Mouse (Mus musculus) MEL (cell line): ENCODE results near the gene Nanog.

Experiments used
- CTCF ChIP-seq, 3 experiments: IDR thresholded peaks in 2 of 3; conservative IDR thresholded peaks in 1 of 3; 2 replicates each; pipeline ENCODE4 v1.5.1; 2011 to 2012; ENCODE audit warnings: low read length in 3 of 3, low read depth in 2 of 3, mild to moderate bottlenecking in 2 of 3, improper control_type of control experiment in 1 of 3, inconsistent platforms in 1 of 3, mixed read lengths in 1 of 3, moderate library complexity in 1 of 3; ENCODE audit not compliant: control insufficient read depth in 1 of 3, insufficient read depth in 1 of 3, poor library complexity in 1 of 3, severe bottlenecking in 1 of 3
- HCFC1 ChIP-seq: IDR thresholded peaks from 2 replicates; pipeline ENCODE4 v1.6.1; 2012; ENCODE audit warnings: low read depth, mild to moderate bottlenecking, inconsistent platforms, low read length, improper control_type of control experiment, moderate library complexity
- MAX ChIP-seq: IDR thresholded peaks from 2 replicates; pipeline ENCODE4 v1.6.1; 2011; ENCODE audit warnings: low read length, improper control_type of control experiment
- POLR2A ChIP-seq, 2 experiments: IDR thresholded peaks; 2 replicates each; pipeline ENCODE4 v1.6.1; 2011 to 2012; ENCODE audit warnings: low read length in 2 of 2, mild to moderate bottlenecking in 2 of 2, control low read depth in 1 of 2, improper control_type of control experiment in 1 of 2, low read depth in 1 of 2, moderate library complexity in 1 of 2; ENCODE audit not compliant: control insufficient read depth in 1 of 2, insufficient read depth in 1 of 2, poor library complexity in 1 of 2
- TCF12 ChIP-seq: IDR thresholded peaks from 2 replicates; pipeline ENCODE4 v1.6.1; 2014; ENCODE audit warnings: low read depth, mild to moderate bottlenecking, inconsistent platforms, low read length, improper control_type of control experiment, moderate library complexity

- TF ChIP-seq TCF12 = no peak
- no peak for TF ChIP-seq MAX
- no peak for TF ChIP-seq CTCF (IDR thresholded peaks at IDR 0.05 in 2 of 3, conservative IDR thresholded peaks at IDR 0.05 in 1 of 3; ENCODE audit: control insufficient read depth in 1 of 3, insufficient read depth in 1 of 3, low read depth in 2 of 3, low read length in 3 of 3, poor library complexity in 1 of 3, severe bottlenecking in 1 of 3)
- no peak for TF ChIP-seq HCFC1
- TF ChIP-seq POLR2A (IDR thresholded peaks at IDR 0.05; ENCODE audit: control insufficient read depth in 1 of 2, insufficient read depth in 1 of 2, low read depth in 1 of 2, low read length in 2 of 2, poor library complexity in 1 of 2) = no peak
These were observed 48.6 kb downstream of the Nanog start for GRCm38 (mm10) chr6:122755913-122756312.
